Mouse (Mus musculus): ENCODE data around the gene March11.

DNA sequence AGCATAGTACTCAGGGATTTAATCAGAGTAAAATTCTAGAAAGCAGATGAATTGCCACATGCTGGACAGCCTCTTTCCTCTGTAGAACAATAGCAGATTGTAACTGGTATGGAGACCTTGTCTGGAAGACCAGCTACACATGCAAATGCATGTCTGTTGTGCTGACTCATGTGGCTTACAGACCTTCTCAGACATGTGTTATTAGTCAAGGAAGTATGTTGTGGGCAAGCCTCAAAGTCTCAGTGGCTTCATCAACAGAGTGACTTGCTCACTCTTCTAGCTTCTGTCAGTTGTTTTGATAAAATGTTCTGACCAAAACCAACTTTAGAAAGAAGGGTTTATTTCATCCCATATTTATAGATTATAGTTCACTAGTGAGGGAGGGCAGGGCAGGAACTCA is 44.8 kb downstream of the March11 start:
- no peak for TF ChIP-seq MAFK (IDR thresholded peaks at IDR 0.05; ENCODE audit: borderline replicate concordance, low read depth, low read length)
- no peak for TF ChIP-seq CHD2 (IDR thresholded peaks at IDR 0.05; ENCODE audit: low read length)
- TF ChIP-seq POLR2A (IDR thresholded peaks at IDR 0.05; ENCODE audit: control insufficient read depth in 1 of 2, insufficient read depth in 1 of 2, low read depth in 1 of 2, low read length in 2 of 2, poor library complexity in 1 of 2): no peak
- TF ChIP-seq MAX (IDR thresholded peaks at IDR 0.05; ENCODE audit: low read length): no peak
- TF ChIP-seq GATA1 (IDR thresholded peaks at IDR 0.05; ENCODE audit: low read depth, low read length): no peak
- no peak for TF ChIP-seq SIN3A (IDR thresholded peaks at IDR 0.05; ENCODE audit: low read length)
- TF ChIP-seq USF1 (IDR thresholded peaks at IDR 0.05; ENCODE audit: low read depth, low read length): no peak
- TF ChIP-seq UBTF (IDR thresholded peaks at IDR 0.05; ENCODE audit: borderline replicate concordance, insufficient read depth, low read depth, low read length): no peak
- TF ChIP-seq ZMIZ1 (IDR thresholded peaks at IDR 0.05; ENCODE audit: low read depth, low read length): no peak
- no peak for TF ChIP-seq CTCF (IDR thresholded peaks at IDR 0.05 in 2 of 3, conservative IDR thresholded peaks at IDR 0.05 in 1 of 3; ENCODE audit: control insufficient read depth in 1 of 3, insufficient read depth in 1 of 3, low read depth in 2 of 3, low read length in 3 of 3, poor library complexity in 1 of 3, severe bottlenecking in 1 of 3)
- TF ChIP-seq EP300 (IDR thresholded peaks at IDR 0.05; ENCODE audit: low read depth in 1 of 2, low read length in 2 of 2): no peak
- TF ChIP-seq SMC3 (IDR thresholded peaks at IDR 0.05; ENCODE audit: low read depth, low read length): no peak
